Mouse (Mus musculus) c-Kit-positive CD71-positive TER-119-positive erythroid progenitor cells, embryonic 14.5 days (primary cell): ENCODE data around the gene Anxa11.
"Not testable (repeated sequence)": the region's sequence is repeated elsewhere in the genome, so short reads cannot be mapped to it uniquely, and the experiment has no call there.

Experiments
- DNase-seq: peaks from one replicate; pipeline ENCODE4 v3.0.0-alpha.2; 2013; ENCODE audit warnings: low spot score

The Anxa11 gene

DNA sequence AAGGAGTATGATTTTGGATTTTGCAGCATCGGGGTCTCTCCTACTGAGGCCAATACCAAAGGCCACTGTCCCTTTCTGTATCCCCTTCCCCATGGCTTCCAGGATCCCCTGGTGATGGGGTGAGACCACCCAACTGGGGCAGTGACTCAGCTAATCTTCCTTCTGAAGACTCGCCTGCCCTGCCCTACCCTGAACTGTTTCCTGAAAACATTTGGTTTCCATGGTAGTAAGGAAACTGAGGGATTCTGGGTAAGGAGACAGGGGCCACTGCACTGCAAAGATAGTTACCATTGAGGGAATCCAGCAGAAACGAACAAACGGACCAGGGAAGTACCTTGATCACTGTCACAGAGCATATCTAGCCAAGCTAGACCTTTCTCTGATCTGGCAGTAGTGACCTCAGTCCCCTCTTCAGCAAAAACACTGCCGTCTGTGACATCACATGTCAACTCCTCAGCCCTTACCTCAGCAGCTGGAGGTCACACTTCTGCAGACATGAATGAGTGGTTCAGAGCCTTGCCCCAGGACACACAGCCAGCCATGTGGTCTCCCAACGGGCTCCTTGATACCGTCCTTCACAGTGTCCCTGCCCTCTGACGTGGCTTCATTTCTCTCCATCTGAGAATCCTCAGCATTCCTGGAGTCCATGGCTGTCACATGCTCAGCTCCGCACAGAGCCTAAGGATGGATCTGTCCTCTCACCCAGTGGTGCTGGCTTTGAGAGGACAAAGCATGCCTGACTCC lies 27.4 kb downstream of the Anxa11 start:
- no peak for DNase-seq

DNA sequence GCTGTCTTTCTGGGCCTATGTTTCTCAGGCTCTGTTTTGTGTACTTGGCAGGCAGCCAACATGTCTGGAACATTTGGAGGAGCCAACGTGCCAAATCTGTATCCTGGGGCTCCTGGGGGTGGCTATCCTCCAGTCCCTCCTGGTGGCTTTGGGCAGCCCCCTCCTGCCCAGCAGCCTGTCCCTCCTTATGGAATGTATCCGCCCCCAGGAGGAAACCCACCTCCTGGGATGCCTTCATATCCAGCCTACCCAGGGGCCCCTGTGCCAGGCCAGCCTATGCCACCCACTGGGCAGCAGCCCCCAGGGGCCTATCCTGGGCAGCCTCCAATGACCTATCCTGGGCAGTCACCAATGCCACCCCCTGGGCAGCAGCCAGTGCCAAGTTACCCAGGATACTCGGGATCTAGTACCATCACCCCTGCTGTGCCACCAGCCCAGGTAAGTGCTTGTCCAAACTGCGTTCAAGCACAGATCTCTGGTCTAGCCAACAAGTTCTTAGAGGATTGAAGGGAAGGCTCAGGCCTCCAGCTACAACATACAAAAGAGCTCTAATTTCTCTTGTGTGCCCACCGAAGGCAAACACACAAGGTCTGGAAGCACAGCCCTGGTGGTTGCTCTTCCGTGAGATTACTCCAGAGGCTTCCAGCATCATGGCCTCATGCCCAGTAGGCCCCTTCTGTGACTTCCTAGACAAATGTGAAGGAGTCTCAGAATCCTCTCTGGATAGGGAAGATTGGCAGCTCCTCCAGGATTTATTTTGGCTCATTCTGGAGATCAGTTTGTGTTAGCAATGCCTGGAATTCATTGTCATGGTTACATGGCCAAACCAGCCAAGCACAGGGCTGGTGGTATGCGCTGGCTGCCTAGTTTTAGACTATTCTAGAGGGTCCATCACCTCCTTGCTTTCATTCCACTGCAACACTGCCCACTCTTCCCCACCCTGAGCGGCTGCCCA lies 30.8 kb downstream of the Anxa11 start:
- no peak for DNase-seq

DNA sequence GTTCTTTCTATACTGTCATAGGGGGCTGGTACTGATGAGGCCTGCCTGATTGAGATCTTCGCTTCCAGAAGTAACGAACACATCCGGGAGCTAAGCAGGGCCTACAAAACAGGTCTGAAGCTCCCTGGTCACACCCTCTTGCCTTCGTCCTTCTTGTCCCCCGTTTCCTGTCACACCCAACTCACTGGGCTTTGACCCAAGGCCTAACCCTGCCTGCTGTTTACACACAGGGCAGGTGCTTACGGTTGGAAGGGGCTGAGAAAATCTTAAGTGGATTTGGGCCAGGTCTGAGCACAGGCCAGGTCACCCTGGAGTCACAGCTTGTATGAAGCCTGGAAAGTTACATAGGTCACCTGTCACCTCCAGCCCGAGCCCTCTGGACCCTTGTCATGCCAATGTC lies 34.7 kb downstream of the Anxa11 start:
- not testable (repeated sequence) for DNase-seq

DNA sequence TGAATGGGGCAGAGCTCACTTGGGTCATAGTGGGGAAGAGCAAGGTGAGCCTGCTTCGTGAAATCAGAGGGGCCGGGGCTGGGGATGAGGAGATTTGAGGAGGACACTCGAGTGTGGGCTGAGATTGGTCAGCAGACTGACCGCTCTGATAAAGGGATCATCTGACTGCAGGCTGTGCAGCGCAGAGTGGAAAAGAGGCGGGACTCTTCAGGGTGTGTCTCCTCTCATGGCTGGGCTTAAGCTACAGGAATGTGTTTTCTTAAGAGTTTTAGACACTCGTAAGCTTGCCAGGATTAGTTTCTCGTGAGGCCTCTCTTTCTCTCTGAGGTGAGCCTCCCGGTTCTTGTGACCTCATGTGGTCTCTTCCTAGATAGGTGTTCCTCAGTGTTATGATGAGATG lies 39.8 kb downstream of the Anxa11 start:
- not testable (repeated sequence) for DNase-seq

DNA sequence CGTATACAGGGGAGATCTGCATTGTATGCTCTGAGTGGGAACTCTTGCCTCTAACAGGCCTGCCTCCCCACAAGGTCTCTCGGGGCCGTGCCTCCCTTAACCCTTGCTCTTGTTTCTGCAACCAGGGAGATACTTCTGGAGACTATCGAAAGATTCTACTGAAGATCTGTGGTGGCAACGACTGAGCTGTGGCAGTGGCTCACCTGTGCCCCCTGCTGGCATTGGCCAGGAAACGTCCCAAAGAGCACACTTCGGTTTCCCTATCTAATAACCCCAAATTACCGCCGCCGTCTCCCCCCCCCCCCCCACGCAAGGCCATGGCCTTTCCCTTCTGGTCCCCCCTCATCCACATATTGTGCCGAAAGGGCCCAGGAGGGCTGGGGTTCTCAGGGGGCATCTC lies 43.9 kb downstream of the Anxa11 start:
- not testable (repeated sequence) for DNase-seq

DNA sequence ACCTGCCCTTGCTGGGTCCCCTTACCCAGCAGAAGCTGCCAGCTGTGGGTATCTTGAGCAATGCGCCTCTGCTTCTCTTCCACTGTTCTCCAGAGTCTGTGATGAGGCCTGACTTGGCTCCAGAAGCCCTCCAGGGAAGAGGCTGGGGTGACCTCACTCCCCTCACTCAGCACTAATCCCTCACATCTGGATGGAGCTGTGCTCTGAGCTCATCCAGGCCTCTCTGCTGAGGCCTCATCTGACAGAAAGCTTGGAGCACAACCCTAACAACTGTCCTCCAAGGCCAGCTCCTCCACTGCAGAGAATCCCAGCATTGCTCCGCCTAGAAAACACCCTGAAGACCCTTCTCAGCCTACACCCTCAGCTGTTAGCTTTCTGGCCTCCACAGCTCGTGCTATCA lies 52.6 kb downstream of the Anxa11 start:
- not testable (repeated sequence) for DNase-seq

DNA sequence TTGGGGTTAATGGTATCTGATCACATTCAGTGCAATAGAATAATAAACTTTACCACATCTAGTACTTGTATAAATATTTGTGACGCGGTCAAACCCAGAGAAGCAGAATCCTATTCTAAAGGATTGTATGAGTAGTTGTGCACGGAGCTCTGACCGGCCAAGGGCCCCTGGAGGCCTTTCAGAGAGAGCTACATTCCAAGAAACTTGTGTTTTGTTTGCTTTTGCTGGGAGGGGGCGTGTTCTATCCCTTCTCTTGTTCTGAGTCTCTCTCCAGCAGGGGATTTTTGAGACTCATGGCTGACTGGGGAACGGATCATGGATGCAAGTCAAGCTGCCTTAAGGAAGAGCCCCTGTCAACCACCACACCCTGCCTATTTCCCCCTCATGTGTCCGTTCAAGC lies 53.7 kb downstream of the Anxa11 start:
- not testable (repeated sequence) for DNase-seq

DNA sequence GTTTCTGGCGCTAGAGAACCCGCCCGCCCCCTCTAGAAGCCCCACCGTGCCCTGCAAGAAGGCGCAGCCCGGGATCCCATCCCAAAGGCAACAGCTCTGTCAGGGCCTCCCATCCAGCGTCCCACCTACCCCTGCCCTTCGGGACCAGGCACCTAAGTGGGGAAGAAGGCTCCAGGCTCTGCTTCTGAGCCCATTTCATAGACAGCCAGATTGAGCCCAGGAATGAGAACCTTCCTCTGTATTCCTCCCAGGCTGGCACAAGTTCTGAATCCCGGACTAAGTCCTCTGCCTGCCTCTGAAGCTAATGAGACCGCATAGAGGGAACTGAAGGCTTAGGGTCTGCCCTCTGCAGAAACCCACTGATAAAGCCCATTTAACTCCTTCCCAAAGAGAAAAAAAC lies 61.0 kb downstream of the Anxa11 start, which contains the start of gene Plac9a:
Plac9a (minus strand) TSS at position 101 of the 400 bp plus-strand sequence.
- DNase-seq = not testable (repeated sequence)

DNA sequence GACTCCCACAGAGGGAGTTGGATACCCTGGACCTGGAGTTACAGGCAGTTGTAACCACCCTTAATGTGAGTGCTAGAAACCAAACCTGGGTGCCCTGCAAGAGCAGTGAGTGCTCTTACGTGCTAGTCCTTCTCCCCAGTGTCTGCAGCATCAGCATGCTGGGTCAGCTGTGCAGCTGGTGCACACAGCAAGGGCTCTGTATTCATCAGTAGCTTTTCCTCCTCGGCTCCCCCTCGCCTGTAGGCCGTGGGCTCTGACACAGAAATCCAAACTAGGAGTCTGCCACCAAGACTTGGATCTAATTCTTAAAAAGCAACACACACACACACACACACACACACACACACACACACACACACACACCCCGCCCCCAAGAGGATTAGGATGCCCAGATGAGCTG lies 63.3 kb downstream of the Anxa11 start:
- not testable (repeated sequence) for DNase-seq

DNA sequence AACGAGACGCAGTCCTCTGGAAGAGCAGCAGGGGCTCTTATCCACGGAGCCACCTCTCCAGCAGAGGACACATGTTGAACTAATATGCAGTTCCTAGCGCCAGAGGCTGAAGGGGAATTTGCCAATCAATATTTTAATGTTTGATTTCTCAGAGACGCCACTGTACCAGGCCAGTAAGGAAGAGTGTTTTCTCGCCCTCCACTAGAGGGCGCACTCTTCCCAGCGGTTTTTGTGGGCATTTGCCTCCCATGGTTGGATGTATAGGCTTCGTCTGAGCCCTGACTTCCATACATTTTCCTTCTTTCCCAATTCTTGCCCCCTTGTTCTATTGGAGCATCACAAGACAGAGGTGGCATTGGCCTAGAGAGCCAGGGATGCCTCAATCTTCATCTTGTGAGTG lies 65.3 kb downstream of the Anxa11 start:
- not testable (repeated sequence) for DNase-seq

DNA sequence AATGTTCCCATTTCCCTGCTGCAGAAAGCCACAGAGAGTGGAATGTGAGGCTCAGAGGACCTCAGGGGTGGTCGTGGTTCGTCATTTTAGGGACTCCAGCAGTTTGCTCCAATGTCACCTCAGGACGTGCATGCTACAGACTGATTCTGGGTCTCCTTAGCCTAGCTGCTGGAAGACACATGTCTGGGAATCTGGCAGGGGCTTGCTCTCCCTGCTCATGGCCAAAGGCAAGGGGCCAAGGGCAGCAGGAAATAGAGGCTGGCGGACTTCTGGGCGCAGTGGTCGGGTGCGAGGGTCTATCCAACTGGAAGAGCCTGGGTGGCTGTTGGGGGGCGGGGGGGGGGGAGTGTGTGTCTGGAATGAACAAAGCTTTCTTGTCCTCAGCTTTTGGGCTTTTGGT lies 67.0 kb downstream of the Anxa11 start:
- not testable (repeated sequence) for DNase-seq

DNA sequence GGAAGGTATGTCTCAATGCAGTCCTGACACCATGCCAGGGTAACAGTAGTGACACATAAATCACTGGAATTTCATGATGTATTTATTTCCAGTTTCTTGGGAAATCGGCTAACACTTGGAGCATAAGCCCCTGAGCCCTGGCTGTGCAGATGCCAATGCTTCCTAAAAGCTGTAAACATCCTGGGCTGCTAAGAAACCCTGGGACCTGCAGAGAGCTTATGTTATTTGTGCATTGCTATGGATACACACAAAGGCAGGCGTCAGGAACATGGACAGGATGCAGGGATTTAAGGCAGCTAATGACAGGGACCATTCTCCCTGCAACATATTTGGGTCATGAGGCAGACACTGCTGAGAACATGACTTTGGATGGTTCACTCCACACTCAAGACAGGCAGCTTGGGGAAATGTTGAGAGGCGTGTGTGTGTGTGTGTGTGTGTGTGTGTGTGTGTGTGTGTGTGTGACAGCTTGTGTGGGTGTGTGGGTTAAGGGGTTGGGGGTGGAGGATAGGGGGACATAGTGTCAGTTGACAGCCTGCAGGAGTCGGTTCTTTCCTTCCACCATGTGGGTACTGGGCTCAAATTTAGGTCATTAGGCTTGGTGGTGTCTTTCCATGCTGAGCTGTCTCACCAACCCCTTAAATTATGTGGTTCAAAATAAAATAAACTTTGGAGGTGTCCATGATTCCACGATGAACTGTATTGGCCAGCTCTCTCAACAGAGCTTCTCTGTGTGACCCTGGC lies 76.6 kb downstream of the Anxa11 start:
- DNase-seq = not testable (repeated sequence)

DNA sequence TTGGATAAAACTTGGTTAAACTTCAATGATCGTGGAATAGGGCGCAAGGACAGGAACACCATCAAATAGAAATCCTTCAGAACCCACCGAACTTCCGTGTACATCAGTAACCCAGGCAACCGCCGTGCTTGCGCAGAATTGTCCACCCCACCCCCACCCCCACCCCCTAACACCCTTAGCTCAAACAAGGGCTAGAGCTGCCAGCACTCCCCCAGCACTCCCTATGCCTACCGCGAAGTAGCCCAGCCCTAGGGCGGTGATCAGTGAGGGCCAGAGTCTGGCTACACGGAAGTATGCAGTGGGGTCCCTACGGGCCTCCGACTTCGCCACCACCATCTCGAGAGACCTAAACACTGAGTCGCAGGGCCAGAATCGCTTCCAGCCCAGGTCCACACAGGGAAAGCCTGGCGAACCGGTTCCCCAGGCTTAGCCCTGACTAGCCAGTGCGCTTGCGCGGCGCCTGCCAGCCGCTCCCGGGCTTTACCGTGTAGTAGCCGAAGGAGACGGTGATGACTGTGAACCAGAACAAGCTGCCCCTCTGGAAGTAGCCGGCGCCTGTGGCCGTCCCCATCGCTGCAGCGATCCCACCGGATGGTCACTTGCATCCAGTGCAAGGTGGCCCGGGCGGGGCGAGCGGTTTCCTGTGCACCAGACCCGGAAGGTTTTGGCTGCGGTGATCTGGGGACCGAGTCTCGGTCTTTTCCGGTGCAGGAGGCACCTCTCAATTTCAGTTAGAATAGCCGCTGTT lies 85.0 kb downstream of the Anxa11 start:
- DNase-seq = not testable (repeated sequence)

DNA sequence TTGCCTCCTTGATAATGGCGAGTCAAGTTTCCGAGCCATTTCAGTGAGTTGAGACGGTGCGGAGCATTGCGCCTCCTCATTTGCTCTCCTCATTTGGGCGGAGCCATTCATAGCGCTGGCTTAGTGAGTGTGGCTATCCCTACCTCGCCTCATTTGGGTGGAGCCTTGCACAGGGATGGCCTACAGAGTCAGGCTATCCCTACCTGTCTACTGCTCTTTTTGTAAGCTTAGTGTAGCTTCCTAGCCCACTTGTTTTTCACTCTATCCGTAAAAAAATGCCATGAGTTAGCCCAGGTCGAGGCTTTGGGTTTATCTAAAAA lies 85.6 kb downstream of the Anxa11 start, which contains the start of gene Tmem254a:
Tmem254a (minus strand) TSS at position 111 of the 320 bp plus-strand sequence.
- DNase-seq = not testable (repeated sequence)
